Mouse (Mus musculus): ENCODE results near the gene Rnf5.
A peak's percentile ranks its signal among the peaks of the same experiment; 100 is the strongest.

Rnf5 gene

DNA sequence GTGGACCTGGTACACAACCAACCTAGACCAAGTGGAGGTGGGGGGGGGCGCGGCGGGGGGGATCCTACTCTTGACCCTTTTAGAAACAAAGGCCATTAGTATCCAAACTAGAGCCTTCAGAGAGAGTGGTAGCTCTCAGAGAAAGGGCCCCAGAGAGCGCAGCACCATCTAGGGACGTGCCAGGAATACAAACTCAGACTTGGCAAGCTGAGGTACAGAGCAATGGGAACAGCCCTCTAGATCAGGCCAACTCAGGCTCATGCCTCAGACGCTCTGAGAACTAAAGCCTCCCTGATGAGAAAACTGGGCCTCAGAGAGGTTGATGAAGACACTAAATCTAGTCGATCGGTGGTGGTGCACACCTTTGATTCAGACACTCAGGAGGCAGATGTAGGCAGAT is 18.4 kb downstream of the Rnf5 start:
- DNase-seq, result no peak

DNA sequence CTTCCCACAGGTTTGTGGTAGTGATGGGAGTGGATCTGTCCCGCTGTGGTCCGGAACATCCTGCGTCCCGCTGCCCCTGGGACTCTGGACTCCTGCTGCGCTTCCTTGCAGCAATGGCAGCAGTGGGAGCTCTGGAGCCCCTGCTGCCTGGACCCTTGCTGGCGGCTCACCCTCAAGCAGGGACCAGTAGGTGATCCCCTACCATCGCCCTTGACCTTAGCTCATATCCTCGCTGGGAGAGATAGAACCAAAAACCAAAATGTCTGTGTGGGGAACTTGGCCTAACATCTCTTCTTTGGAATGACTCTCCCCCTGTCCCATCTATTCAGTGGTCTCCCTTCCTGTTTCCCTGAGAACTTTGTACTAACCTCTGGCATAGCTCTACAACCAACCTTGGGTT is 19.7 kb downstream of the Rnf5 start:
- DNase-seq, result no peak

DNA sequence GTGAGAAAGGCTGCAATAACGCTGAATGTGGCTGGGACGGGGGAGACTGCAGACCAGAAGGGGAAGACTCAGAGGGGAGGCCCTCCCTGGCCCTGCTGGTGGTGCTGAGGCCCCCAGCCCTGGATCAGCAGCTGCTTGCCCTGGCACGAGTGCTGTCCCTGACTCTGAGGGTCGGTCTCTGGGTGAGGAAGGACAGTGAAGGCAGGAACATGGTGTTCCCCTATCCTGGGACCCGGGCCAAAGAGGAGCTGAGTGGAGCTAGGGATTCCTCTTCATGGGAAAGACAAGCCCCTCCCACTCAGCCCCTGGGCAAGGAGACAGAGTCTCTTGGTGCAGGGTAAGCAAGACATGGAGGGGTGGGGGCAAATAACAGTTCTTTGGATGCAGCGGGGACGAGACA is 20.1 kb downstream of the Rnf5 start:
- no peak for DNase-seq

DNA sequence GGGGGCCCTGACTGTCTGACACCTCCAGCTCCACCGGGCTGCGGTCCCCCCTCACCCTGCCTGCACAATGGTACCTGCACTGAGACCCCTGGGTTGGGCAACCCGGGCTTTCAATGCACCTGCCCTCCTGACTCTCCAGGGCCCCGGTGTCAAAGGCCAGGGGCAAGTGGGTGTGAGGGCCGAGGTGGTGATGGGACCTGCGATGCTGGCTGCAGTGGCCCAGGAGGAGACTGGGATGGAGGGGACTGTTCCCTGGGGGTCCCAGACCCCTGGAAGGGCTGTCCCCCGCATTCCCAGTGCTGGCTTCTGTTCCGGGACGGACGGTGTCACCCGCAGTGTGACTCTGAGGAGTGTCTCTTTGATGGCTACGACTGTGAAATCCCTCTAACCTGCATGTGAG is 21.0 kb downstream of the Rnf5 start:
- no peak for DNase-seq

DNA sequence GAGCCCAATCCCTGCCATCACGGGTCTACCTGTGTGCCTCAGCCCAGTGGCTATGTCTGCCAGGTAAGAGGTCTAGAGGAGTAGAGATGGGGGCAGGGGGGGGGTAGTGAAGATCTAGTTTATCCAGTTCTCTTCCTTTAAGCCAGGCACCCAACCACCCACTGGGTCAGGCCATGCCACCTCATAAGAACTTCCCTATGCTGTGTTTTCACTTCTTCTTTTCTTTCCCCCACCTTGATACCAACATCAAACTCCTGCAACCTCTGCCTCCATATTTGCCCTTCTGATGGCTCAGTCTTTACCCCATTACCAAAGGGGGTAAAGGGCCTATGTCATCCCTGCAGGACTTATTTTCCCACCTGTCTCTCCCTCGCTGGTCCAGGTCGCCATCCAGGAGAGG is 25.4 kb downstream of the Rnf5 start:
- DNase-seq, result no peak

DNA sequence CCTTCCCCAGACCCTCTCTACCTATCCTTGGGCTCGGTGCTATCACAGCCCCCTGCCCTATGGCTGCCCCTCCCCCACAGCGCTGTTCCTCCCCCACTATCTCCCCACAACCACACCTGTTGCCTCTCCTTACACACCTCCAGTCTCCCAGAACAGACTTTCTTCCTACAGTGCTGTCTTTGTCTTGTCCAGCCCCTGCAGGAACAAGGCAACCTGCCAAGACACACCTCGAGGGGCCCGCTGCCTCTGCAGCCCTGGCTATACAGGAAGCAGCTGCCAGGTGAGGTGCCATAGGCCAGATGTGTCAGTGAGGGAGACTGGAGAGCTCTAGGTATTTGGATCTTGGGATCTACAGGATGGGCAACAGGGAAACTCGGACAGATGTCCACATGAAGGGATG is 26.9 kb downstream of the Rnf5 start:
- no peak for DNase-seq

DNA sequence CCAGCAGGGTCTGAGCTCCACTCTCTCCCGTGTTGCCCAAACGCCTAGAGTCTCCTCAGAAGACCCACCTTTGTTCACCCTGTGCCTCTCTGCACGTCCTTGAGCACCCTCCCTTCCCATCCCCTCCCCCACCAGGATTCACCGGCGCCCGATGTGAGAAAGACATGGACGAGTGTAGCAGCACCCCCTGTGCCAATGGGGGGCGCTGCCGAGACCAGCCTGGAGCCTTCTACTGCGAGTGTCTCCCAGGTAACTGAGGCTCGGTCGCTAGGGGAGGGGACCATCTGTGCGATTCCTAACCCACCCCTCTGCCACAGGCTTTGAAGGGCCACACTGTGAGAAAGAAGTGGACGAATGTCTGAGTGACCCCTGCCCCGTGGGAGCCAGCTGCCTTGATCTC is 31.1 kb downstream of the Rnf5 start:
- DNase-seq, result no peak

DNA sequence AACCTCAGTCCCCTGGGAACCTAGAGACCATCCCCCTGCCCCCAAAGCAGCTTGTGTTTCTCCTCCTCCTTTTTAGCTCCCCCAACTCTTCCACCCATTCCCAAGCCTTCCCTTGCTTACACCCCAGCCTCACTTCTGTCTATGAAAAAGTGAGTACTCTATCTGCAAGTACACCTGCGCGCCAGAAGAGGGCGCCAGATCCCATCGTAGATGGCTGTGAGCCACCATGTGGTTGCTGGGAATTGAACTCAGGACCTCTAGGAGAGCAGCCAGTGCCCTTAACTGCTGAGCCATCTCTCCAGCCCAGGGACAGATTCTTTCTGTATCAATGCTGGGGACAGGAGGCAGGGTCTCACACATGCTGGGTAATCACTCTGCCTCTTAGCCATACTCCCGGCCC is 31.6 kb downstream of the Rnf5 start:
- DNase-seq, result peak; percentile 34

DNA sequence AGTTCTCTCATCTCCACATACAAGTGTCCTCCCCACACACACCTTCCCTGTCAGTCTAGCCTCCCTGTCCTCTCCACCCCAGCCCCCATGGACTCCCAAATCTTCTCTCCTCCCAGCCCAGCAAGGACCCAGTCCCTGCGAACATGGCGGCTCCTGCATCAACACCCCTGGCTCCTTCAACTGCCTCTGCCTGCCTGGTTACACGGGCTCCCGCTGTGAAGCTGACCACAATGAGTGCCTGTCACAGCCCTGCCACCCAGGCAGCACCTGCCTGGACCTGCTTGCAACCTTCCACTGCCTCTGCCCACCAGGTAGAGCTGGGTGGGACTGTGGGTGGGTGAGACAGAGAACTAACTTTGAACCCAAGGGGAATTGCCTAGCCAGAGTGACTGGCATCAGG is 33.6 kb downstream of the Rnf5 start:
- DNase-seq, result no peak

DNA sequence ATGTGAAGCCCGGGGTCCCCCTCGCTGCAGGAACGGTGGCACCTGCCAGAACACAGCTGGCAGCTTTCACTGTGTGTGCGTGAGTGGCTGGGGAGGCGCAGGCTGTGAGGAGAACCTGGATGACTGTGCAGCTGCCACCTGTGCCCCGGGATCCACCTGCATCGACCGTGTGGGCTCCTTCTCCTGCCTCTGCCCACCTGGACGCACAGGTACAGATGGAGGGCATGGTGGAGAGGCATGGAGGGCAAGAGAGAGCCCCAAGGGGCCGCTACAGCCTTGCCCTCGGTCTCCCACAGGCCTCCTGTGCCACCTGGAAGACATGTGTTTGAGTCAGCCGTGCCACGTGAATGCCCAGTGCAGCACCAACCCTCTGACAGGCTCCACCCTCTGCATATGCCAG is 35.1 kb downstream of the Rnf5 start:
- DNase-seq, result no peak

DNA sequence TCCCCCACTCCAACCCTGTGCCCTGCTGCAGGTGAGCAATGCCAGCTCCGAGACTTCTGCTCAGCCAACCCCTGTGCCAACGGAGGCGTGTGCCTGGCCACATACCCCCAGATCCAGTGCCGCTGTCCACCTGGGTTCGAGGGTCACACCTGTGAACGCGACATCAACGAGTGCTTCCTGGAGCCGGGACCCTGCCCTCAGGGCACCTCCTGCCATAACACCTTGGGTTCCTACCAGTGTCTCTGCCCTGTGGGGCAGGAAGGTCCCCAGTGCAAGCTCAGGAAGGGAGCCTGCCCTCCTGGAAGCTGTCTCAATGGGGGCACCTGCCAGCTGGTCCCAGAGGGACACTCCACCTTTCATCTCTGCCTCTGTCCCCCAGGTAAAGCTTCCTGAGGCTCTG is 36.2 kb downstream of the Rnf5 start:
- DNase-seq, result no peak

DNA sequence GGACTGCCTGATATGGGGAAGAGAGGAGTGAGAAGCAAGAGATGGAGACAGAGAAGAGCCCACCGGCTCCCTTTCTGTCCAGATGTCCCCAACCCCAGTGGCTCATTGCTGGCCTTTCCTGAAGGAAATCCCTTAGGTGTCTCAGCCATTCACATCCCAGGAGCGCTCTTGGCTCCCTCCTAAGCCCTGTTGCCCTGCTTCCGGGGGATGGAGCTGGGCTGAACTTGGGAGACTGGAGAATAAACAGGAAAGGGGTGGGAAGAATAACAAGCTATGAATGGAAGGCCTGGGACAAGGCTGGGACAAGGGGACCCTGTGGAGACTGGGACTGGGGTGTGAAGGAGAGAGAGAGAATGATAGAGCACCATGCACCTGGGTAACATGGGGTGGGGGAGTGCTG is 38.7 kb downstream of the Rnf5 start:
- DNase-seq, result no peak

DNA sequence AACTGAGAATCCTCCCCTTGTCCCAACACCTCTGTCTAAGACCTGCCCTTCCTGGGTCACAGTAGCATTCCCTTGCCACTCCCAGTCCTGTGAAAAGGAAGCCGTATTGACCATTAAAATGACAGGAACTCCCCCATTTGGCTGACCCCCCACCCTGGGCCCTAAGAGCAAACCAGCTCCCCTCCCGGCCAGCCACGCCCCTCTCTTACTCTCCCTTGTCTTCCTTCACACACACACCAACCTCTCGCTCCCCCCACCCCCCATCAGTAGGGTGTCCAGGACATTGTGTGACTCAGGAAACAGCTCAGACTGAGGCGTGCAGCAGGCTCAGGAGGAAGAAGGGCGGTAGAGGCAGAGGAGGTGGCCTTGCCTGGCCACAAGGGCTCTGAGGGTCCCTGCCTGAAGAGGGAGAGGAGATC is 39.5 kb downstream of the Rnf5 start, which contains the start of gene Notch4:
Gene Notch4 (plus strand): TSS at position 266 of the 419 bp plus-strand sequence.
- peak; percentile 25 for DNase-seq

DNA sequence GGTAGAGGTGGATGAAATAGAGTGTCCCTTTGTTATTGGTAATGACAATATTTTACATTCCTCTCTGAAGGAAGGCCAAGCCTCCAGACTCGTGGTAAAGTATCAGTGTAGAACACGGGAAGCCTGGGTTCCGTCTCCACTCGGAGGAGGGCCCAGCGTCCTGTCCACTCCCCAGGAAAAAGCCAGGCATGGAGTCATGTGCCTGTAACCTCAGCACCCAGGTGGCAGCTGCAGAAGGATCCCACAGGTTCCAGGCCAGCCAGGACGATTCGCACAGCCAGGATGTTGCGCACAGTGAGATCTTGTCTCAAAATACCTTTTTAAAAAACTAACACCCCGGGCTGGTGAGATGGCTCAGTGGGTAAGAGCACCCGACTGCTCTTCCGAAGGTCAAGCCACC is 40.1 kb downstream of the Rnf5 start:
- DNase-seq, result no peak

DNA sequence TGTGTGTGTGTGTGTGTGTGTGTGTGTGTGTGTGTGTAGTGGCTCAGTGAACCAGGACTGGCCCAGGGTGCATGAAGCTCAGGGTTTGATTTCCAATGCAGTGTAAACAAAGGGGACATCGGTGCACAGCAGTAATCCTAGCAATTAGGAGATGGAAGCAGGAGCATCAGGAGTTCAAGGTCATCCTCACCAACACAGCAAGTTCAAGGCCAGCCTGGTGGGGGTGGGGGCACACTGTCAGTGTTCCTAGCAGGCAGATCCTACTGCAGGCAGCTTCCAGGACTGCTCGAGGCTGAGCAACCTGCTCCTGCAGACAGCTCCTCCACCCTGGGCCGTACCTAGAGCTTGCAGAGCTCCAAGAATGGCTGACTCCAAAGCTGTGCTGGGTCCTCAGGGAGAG is 40.9 kb downstream of the Rnf5 start:
- DNase-seq, result no peak

DNA sequence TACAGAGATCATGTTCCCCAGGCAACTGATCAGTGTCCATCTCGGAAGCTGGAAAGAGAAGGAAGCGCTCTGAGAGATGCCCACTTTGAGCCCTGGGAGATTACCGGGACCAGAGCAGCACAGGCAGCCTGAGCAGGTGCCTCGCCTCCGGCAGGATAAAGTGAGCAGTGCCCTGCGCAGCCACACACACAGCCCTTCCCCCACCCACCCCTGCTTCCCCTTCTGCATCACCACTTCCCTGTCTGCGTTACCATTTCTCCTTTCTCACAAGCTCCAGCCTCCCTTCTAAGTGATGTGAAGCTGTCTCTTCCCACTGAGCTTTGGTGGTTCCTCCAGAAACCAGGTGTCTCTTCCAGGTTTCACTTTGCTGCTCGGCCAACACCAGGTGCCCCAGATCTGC is 42.3 kb downstream of the Rnf5 start:
- peak; percentile 38 for DNase-seq

DNA sequence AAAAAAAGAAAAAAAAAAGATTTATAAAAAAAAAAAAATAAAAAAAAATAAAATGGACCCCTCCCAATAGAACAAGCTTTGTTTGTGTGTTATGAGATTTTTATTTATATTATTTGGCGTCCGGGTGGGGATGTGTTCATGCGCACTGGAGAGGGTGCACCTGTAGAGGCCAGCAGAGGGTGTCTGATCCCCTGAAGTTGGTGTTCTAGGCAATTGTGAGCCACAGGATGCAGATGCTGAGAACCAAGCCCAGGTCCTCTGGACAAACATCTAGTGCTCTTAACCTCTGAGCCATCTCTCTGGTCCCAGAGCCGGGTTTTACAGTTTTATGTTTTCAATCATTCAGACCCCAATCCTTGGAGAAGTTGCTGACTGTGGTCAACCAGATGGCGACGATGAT is 43.1 kb downstream of the Rnf5 start:
- no peak for DNase-seq

DNA sequence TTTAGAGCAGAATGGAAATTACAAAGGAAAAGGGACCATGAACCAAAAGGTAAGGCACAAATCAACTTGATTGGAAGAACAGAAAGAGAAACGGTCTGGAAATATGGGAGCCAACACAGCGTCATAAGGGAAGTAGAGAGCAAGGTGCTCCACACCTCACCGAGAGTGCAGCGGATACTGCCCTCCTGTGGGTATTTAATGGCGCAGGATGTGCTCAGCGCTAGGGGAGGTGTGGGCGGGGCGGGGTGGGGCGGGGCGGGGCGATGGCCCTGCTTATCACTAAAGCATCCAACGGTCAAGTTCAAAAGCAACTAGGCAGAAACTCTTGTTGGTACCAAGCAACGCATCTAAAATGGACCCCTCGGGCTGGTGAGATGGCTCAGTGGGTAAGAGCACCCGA is 43.6 kb downstream of the Rnf5 start:
- peak; percentile 65 for DNase-seq

DNA sequence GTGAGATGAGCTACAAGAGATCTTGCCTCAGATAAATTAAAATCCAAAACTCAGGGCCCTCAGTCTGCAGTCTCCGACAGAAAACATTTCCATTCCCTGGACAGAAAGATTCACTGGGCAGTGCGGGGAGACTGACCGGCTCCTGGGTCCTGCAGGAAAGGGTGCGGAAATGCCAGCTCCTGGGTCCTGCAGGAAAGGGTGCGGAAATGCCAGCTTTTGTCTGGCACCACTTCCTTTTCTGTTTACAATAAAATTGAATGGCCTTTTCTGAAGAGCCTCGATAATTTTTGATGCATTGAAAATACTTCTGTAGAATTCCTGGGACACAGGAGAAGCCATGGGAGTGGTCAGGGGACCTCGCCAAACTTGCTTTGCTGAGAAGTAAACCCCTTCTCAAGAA is 44.4 kb downstream of the Rnf5 start:
- DNase-seq, result no peak

DNA sequence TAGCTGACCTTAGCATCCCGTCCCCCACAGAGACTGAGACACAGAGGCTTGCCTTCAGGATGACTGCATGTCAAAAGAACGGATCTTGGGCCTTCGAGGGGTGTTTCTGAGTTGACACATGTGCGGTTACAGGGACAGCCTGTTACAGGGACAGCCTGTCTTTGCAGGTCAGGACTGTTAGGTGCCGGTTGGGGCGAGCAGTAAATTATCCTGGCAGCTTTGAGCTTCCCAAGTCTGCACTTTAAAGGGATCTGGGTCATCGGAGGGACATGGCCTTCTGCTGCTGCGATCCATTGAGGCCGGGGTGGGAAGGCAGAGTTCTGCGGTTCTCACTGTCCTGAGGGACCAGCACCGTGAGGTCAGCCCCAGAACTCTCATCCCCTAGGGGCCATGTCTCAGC is 46.1 kb downstream of the Rnf5 start:
- DNase-seq, result no peak

DNA sequence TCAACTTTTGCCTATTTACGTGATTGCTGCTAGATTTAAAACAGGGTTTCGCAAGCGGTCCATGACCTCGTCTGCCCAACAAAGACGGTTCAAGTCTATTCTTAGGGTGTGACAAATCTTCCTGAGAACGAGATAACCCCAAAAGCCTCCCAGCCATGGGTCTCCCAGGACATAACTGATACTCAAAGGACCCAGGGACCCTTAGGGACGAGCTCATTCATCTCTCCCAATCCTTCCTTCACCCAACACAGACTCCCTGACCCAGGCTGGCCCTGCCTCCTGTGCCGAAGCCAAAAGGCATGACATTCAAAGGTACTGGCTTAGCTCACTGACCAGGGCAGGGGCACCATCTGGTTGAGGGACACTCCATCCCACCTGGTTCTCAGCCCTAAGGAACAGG is 47.1 kb downstream of the Rnf5 start:
- DNase-seq, result no peak

DNA sequence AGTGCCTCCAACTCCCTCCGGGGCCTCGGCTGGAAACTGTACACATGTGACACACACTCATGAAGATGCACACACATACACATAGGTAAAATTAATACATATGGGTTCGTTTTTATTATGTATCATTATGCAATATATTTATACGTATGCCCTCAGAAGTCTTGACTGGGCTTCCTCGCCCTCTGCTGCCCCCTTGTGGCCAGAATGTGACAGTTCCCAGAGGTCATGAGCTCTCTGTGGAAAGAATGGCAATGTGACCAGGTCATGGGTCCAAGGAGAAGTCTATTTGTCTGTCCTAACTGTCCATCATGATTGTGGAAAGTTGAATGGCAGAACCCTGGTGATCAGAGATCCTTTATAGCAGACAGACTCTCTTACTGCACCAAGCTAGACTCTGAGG is 48.0 kb downstream of the Rnf5 start:
- peak; percentile 82 for DNase-seq

All from liver (tissue).